Mouse (Mus musculus): ENCODE measurements around the gene Serpinb1c. TPM values are rescaled to one million over a fixed set of nuclear protein-coding genes. Genes with fewer than 3 reads are reported as not detected.
"Not testable (repeated sequence)": the region's sequence is repeated elsewhere in the genome, so short reads cannot be mapped to it uniquely, and the experiment has no call there.

The Serpinb1c gene
- not detected in 2 replicates for polyA plus RNA-seq (2014; fragmentation: Nextera tagmentation; extraction: Ambion mirVana)

DNA sequence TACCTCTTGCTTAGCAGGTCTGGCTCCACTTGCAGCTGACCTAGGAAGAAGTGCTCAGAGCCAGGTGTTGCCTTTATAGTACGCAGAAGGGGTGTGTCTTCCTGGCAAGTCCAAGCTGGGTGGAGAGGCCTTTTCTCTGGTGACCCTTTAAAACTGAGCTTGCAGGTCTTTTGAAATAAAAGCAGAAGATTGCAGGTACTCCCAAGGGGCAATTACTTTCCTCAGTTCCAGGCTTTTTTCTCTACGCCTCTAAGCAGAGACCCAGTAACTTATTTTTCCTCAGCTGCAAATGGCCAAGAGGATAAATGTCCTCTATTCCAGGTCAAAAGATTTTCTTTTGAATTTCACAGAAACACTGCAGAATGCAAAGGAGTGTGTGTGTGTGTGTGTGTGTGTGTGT lies at the start of gene Serpinb1c:
TSS of gene Serpinb1c (minus strand) at position 101 of the 400 bp plus-strand sequence.
- Histone ChIP-seq H3K9me3 (ENCODE audit: control insufficient read depth, low read length) (no peaks in the 10 kb centered on the region), H3K27me3 (ENCODE audit: control insufficient read depth, insufficient read depth, low read length) (no peaks in the 10 kb centered on the region), H3K36me3 (ENCODE audit: control insufficient read depth, insufficient read depth, low read length) (no peaks in the 10 kb centered on the region), H3K27ac (ENCODE audit: low read depth, low read length) (no peak within 1 kb of the TSS), H3K4me2 (replicated peaks; ENCODE audit: low read depth, low read length) (no peak within 1 kb of the TSS), H3K4me3 (ENCODE audit: low read length) (no peak within 1 kb of the TSS), H3K9ac (ENCODE audit: low read depth, low read length) (no peak within 1 kb of the TSS), H3K4me1 (ENCODE audit: control insufficient read depth, insufficient read depth, low read length) (no peaks in the 10 kb centered on the region)
- ATAC-seq (ENCODE audit: low FRiP score, low TSS enrichment), result no peak
- WGBS, result 88% methylated on average over 2 of the region's 2 CpGs

DNA sequence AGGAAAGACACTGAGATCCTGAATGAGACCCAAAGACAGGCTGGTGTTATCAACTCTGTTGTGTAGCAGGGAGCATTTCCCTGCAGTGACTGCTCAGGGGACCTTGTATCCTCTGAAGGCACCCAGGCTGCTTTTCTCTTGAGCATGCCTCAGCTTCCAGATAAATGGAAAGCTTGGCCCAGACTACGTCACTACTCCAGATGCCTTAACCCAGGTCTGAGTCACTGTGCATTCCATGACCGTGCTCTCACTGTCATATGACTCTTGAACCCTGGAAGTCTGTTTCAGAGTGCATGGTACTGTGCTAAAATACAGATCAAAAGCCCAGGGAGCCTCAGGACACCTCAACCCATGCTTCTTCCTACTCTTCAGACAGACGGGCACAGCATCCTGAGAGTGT lies 41.2 kb upstream of the Serpinb1c start:
- H3K4me1 ChIP-seq (ENCODE audit: control insufficient read depth, insufficient read depth, low read length); H3K36me3 ChIP-seq (ENCODE audit: control insufficient read depth, insufficient read depth, low read length); H3K9ac ChIP-seq (ENCODE audit: low read depth, low read length); H3K4me3 ChIP-seq (ENCODE audit: low read length); H3K4me2 ChIP-seq (replicated peaks; ENCODE audit: low read depth, low read length); H3K9me3 ChIP-seq (ENCODE audit: control insufficient read depth, low read length); ATAC-seq (ENCODE audit: low FRiP score, low TSS enrichment); H3K27ac ChIP-seq (ENCODE audit: low read depth, low read length); H3K27me3 ChIP-seq (ENCODE audit: control insufficient read depth, insufficient read depth, low read length): not testable (repeated sequence)
- 89% methylated on average over 3 of the region's 3 CpGs for WGBS

- H3K4me1 ChIP-seq (ENCODE audit: control insufficient read depth, insufficient read depth, low read length); H3K4me3 ChIP-seq (ENCODE audit: low read length); H3K27me3 ChIP-seq (ENCODE audit: control insufficient read depth, insufficient read depth, low read length); H3K36me3 ChIP-seq (ENCODE audit: control insufficient read depth, insufficient read depth, low read length); H3K9me3 ChIP-seq (ENCODE audit: control insufficient read depth, low read length); H3K27ac ChIP-seq (ENCODE audit: low read depth, low read length); H3K4me2 ChIP-seq (replicated peaks; ENCODE audit: low read depth, low read length); H3K9ac ChIP-seq (ENCODE audit: low read depth, low read length); ATAC-seq (ENCODE audit: low FRiP score, low TSS enrichment): not testable (repeated sequence)
- 83% methylated on average over 4 of the region's 4 CpGs for WGBS
These were observed 40.3 kb upstream of the Serpinb1c start for GRCm38 (mm10) chr13:32938275-32938674.

GRCm38 (mm10) chr13:32934706-32935381 lies 36.8 kb upstream of the Serpinb1c start:
- Histone ChIP-seq H3K27me3 (ENCODE audit: control insufficient read depth, insufficient read depth, low read length) (no peaks in the 10 kb centered on the region), H3K4me3 (ENCODE audit: low read length) (no peak overlapping the region), H3K36me3 (ENCODE audit: control insufficient read depth, insufficient read depth, low read length) (no peaks in the 10 kb centered on the region), H3K9me3 (ENCODE audit: control insufficient read depth, low read length) (no peaks in the 10 kb centered on the region), H3K4me1 (ENCODE audit: control insufficient read depth, insufficient read depth, low read length) (no peaks in the 10 kb centered on the region), H3K4me2 (replicated peaks; ENCODE audit: low read depth, low read length) (no peak overlapping the region), H3K27ac (ENCODE audit: low read depth, low read length) (no peak overlapping the region), H3K9ac (ENCODE audit: low read depth, low read length) (no peak overlapping the region)
- 7% methylated on average over 1 of the region's 1 CpGs for WGBS
- no peak for ATAC-seq (ENCODE audit: low FRiP score, low TSS enrichment)

DNA sequence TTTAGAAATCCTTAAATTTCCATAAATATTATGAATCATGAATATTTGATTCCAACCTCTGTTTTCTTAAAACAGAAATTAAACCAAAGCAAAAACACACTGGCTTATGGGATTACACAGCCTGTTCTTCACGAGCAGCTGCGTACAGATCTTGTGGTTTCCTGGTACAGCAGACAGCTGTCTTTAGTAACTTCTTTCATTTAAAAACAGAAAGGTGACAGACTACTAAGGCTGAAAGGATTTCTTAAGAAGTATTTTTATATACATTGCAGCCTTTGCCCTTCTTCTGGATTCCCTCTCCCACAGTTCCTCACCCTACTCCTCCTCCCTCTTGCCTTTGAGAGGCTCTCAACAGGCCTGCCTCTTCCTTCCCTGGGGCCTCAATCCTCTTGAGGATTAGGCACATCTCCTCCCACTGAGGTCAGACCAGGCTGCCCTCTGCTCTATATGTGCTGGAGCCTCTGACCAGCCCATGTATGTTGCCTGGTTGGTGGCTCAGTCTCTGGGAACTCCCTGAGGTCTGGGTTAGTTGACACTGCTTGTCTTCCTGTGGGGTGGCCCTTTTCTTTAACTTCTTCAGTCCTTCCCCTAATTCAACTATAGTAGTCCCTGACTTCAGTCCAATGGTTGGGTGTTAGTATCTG lies 31.2 kb upstream of the Serpinb1c start:
- no peaks in the 10 kb centered on the region for H3K27me3 ChIP-seq (ENCODE audit: control insufficient read depth, insufficient read depth, low read length)
- H3K27ac ChIP-seq (ENCODE audit: low read depth, low read length), result no peak overlapping the region
- no peak for ATAC-seq (ENCODE audit: low FRiP score, low TSS enrichment)
- H3K4me2 ChIP-seq (replicated peaks; ENCODE audit: low read depth, low read length), result no peak overlapping the region
- no peaks in the 10 kb centered on the region for H3K9me3 ChIP-seq (ENCODE audit: control insufficient read depth, low read length)
- no peaks in the 10 kb centered on the region for H3K36me3 ChIP-seq (ENCODE audit: control insufficient read depth, insufficient read depth, low read length)
- WGBS, result 55% methylated on average over 2 of the region's 2 CpGs
- peaks cover 11% of the 10 kb centered on the region; the same call in 1 of the 2 replicates for H3K4me1 ChIP-seq (ENCODE audit: control insufficient read depth, insufficient read depth, low read length)
- no peak overlapping the region for H3K4me3 ChIP-seq (ENCODE audit: low read length)
- H3K9ac ChIP-seq (ENCODE audit: low read depth, low read length), result no peak overlapping the region

DNA sequence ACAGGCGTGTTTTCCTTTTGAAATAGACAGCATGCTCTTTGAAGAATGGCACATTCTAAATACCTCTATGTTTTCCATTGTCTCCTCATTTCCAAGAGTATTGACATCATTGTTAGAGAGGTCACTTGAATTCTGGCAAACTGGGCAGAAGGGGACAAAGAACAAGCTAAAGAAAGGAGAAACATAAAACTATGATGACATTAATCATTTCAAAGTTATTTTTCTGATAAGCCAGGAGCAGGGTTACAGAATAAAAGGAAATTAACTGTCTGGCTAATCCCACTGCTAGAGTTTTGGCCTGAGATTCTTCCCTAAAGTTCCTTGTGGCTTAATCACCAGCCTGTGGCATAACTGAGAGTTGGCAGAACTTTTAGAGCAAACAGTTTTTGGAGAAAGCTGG lies 29.2 kb upstream of the Serpinb1c start:
- no peak overlapping the region for H3K4me3 ChIP-seq (ENCODE audit: low read length)
- peaks cover 12% of the 10 kb centered on the region; the same call in 1 of the 2 replicates for H3K4me1 ChIP-seq (ENCODE audit: control insufficient read depth, insufficient read depth, low read length)
- 80% methylated on average over 1 of the region's 1 CpGs for WGBS
- no peaks in the 10 kb centered on the region for H3K27me3 ChIP-seq (ENCODE audit: control insufficient read depth, insufficient read depth, low read length)
- H3K9ac ChIP-seq (ENCODE audit: low read depth, low read length), result no peak overlapping the region
- H3K4me2 ChIP-seq (replicated peaks; ENCODE audit: low read depth, low read length), result no peak overlapping the region
- H3K27ac ChIP-seq (ENCODE audit: low read depth, low read length), result no peak overlapping the region
- H3K9me3 ChIP-seq (ENCODE audit: control insufficient read depth, low read length), result no peaks in the 10 kb centered on the region
- ATAC-seq (ENCODE audit: low FRiP score, low TSS enrichment), result no peak
- H3K36me3 ChIP-seq (ENCODE audit: control insufficient read depth, insufficient read depth, low read length), result no peaks in the 10 kb centered on the region

GRCm38 (mm10) chr13:32926661-32927060 lies 28.6 kb upstream of the Serpinb1c start:
- Histone ChIP-seq H3K36me3 (ENCODE audit: control insufficient read depth, insufficient read depth, low read length) (no peaks in the 10 kb centered on the region), H3K4me1 (ENCODE audit: control insufficient read depth, insufficient read depth, low read length) (peaks cover 12% of the 10 kb centered on the region; the same call in 1 of the 2 replicates), H3K27me3 (ENCODE audit: control insufficient read depth, insufficient read depth, low read length) (no peaks in the 10 kb centered on the region), H3K9ac (ENCODE audit: low read depth, low read length) (no peak overlapping the region), H3K9me3 (ENCODE audit: control insufficient read depth, low read length) (no peaks in the 10 kb centered on the region), H3K27ac (ENCODE audit: low read depth, low read length) (peak overlapping the region; percentile 9; the same call in 1 of the 2 replicates), H3K4me3 (ENCODE audit: low read length) (no peak overlapping the region), H3K4me2 (replicated peaks; ENCODE audit: low read depth, low read length) (no peak overlapping the region)
- 89% methylated on average over 2 of the region's 2 CpGs for WGBS
- no peak for ATAC-seq (ENCODE audit: low FRiP score, low TSS enrichment)

- Histone ChIP-seq H3K27ac (ENCODE audit: low read depth, low read length) (peak overlapping the region; percentile 3; the same call in 1 of the 2 replicates), H3K4me2 (replicated peaks; ENCODE audit: low read depth, low read length) (no peak overlapping the region), H3K9ac (ENCODE audit: low read depth, low read length) (no peak overlapping the region), H3K27me3 (ENCODE audit: control insufficient read depth, insufficient read depth, low read length) (no peaks in the 10 kb centered on the region), H3K36me3 (ENCODE audit: control insufficient read depth, insufficient read depth, low read length) (no peaks in the 10 kb centered on the region), H3K9me3 (ENCODE audit: control insufficient read depth, low read length) (no peaks in the 10 kb centered on the region), H3K4me1 (ENCODE audit: control insufficient read depth, insufficient read depth, low read length) (peaks cover 12% of the 10 kb centered on the region; the same call in 1 of the 2 replicates), H3K4me3 (ENCODE audit: low read length) (no peak overlapping the region)
- 20% methylated on average over 7 of the region's 7 CpGs for WGBS
- peak; percentile 88; the same call in 1 of the 2 replicates for ATAC-seq (ENCODE audit: low FRiP score, low TSS enrichment)
These were observed 26.8 kb upstream of the Serpinb1c start for GRCm38 (mm10) chr13:32924578-32925360.

- Histone ChIP-seq H3K27me3 (ENCODE audit: control insufficient read depth, insufficient read depth, low read length) (no peaks in the 10 kb centered on the region), H3K9ac (ENCODE audit: low read depth, low read length) (no peak overlapping the region), H3K36me3 (ENCODE audit: control insufficient read depth, insufficient read depth, low read length) (no peaks in the 10 kb centered on the region), H3K4me2 (replicated peaks; ENCODE audit: low read depth, low read length) (no peak overlapping the region), H3K27ac (ENCODE audit: low read depth, low read length) (no peak overlapping the region), H3K4me3 (ENCODE audit: low read length) (no peak overlapping the region), H3K9me3 (ENCODE audit: control insufficient read depth, low read length) (no peaks in the 10 kb centered on the region), H3K4me1 (ENCODE audit: control insufficient read depth, insufficient read depth, low read length) (peaks cover 12% of the 10 kb centered on the region; the same call in 1 of the 2 replicates)
- no peak for ATAC-seq (ENCODE audit: low FRiP score, low TSS enrichment)
These were observed 24.6 kb upstream of the Serpinb1c start for GRCm38 (mm10) chr13:32922622-32923021.
